Mouse (Mus musculus): ENCODE measurements around the gene Rgl1. TPM values are rescaled to one million over a fixed set of nuclear protein-coding genes. Genes with fewer than 3 reads are reported as not detected.

Gene Rgl1
- total RNA-seq, 2 experiments from 2014 or later, result 54.9 to 59.1 TPM

DNA sequence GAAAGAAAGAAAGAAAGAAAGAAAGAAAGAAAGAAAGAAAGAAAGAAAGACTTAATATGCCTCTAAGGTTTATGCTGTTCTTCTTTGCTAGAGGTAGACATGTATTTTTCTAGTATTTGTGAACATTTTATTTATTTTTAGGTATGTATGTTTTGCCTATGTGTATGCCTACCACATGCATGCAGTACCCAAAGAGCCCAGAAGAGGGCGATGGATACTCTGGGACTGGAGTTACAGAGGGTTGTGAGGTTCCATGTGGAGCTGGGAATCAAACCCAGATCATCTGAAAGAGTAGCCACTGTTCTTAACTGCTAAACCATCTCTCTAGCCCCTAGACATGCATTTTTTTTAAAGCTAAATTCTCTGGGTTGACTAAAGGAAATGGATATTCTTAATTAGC, 147.8 kb downstream of the Rgl1 start:
- no peak for DNase-seq (ENCODE audit: low spot score in 2 of 2)

DNA sequence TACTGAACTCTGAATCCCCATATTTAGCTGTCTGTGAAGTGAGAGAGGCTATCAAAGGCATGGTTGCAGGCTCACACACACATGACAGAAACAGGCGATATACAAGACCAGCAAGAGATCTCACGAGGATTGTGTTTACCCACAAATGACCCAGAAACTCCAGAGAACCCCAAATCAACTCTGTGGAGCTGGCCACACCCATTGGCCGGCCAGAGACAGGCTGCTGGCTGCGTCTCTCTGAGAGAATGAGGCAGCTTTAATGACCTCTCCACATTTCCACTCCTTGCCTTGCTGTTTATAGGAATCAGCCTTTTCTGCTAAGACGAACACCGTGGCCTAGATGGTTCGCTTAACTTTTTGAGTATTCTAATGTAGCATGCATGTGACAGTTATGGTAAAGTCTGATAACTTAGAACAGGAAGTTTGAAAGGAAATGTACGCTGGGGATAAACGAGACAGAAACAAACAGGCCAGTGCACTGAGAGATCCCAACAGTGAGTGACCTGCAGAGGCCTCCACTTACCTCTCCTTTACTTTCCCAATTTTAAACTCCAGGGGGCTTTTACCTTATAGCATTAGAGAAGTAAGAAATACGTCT, 148.3 kb downstream of the Rgl1 start:
- DNase-seq (ENCODE audit: low spot score in 2 of 2), result no peak

DNA sequence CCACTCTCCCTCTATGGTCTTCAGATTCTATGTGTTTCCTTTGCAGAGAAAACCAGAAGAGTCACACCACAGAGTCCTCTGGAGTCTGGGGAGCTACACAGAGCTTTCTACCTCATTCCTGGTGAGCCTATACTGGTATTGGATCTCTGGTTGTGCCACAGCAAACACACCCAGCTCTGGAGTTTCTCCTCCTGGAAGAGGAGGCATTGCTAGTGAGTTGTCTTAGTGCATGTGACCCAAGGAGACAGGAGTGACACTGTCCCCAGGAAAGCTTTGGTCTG, 149.4 kb downstream of the Rgl1 start:
- no peak for DNase-seq (ENCODE audit: low spot score in 2 of 2)

- DNase-seq (ENCODE audit: low spot score in 2 of 2), result no peak
Observed at GRCm38 (mm10) chr1:152615987-152616776, 150.0 kb downstream of the Rgl1 start.

- DNase-seq (ENCODE audit: low spot score in 2 of 2), result no peak
Observed at GRCm38 (mm10) chr1:152614743-152615380, 151.3 kb downstream of the Rgl1 start.

- no peak for DNase-seq (ENCODE audit: low spot score in 2 of 2)
Observed at GRCm38 (mm10) chr1:152613158-152613857, 152.8 kb downstream of the Rgl1 start.

GRCm38 (mm10) chr1:152612535-152613157, 153.5 kb downstream of the Rgl1 start:
- DNase-seq (ENCODE audit: low spot score in 2 of 2), result no peak

DNA sequence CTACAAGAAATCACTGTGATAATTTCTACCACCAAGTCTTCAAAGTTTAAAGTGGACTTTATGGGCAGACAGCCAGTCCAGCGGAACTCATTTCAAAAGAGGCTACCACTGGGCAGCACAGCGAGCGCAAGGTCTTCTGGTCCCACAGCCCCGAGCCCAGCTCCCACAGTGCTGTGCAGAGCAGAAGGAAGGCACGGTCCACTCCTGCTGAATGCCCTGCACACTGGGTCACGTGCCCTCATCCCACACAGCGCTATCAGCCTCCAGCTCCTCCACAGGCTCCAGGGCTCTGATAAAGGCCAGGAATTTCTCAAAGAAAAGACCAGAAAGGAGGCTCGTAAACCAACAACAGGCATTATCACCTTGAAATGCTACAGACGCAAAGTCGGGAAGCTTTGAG, 156.6 kb downstream of the Rgl1 start:
- no peak for DNase-seq (ENCODE audit: low spot score in 2 of 2)

- no peak for DNase-seq (ENCODE audit: low spot score in 2 of 2)
Observed at GRCm38 (mm10) chr1:152609006-152609405, 157.1 kb downstream of the Rgl1 start.

DNA sequence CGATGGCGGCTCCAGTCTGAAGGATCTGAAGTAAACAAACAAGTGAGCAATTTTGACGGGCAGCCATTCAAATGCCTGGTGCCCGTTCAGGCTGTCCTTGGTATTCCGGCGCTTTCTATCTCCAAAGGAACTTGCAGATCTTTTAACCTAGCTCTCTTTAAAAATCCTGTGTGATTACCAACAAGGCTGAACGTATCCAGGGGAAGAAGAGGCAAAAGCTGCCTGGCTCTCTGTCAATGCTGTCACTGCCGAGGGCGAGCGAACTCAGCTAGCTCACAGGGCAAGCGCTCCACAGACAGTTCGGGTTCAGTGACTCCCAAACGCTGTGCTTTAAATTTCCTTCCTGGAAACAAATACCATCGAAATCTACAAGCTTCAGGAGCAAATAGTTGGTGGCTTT, 158.4 kb downstream of the Rgl1 start:
- no peak for DNase-seq (ENCODE audit: low spot score in 2 of 2)

DNA sequence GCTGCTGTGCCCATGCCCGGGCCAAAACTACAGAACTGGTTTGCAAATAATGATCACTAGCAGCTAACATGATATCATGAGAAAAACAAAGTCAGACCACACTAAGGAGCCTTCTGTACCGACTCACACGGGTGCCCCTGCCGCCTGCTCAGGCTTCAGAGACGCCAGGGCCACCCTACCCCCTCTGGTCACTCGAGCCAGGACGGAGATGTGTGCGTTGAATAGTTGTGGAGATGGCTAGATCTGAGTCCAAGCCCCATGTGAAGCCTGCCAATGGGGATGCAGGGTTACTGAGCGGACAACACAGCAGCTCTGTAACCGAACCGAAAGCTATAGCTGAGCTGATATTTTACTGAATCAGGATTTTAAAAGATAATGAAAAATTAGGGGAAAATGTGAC, 159.4 kb downstream of the Rgl1 start:
- DNase-seq (ENCODE audit: low spot score in 2 of 2), result no peak

- no peak for DNase-seq (ENCODE audit: low spot score in 2 of 2)
Observed at GRCm38 (mm10) chr1:152605895-152606625, 160.1 kb downstream of the Rgl1 start.

DNA sequence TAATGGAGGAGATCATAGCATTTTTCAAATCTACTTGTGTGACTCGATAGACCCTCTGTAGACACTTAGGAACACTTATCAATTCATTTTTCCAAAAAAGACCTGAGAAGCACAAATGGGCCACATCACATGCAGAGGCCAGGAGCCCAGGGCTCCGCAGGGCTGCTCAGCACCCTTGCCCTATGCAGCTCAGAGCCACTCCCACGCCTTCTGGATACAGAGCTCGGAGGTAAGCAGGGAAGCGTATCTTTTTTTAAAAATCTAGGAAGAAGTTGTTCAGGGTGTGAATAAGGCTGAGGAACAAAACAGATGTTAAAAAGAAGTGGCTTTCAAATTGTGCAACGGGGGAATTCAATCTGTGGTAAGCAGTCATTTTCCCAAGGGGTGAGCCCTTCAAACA, 162.0 kb downstream of the Rgl1 start:
- no peak for DNase-seq (ENCODE audit: low spot score in 2 of 2)

GRCm38 (mm10) chr1:152603628-152604027, 162.5 kb downstream of the Rgl1 start:
- no peak for DNase-seq (ENCODE audit: low spot score in 2 of 2)

DNA sequence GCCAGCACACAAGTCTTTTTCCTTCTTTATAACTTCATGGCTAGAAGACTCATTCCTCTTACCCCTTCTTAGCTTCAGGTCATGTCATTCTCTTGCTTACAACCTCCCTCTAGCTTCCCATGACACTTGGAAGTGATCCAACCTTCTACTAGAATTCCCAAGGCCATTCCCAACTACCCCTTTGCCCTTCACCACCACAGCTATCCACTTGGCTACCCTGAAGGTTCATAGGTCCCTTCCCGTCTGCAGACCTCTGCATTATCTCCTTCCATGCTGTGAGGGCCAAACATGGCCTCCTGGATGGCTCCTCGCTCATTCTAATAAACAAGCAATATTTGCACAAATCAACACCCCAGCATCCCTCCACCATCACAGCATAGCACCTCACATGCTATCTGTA, 165.7 kb downstream of the Rgl1 start:
- DNase-seq (ENCODE audit: low spot score in 2 of 2), result no peak

DNA sequence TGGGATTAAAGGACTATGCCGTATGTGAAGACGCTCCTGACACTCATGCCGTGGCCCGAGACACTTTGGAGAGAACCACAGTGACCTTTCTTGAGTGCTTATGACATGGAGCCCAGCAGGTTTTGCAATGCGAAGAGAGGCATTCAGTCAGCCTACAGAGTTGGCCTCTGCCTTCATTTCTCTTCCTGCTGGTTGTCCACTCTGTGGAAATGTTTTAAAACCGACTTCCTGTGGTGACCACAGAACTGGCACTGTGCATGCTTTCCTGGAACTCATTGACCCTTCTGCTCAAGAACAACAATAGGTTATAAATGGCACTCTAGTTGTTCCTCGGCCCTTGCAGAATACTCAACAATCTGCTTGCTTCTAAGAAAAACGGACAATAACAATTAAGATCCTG, 166.8 kb downstream of the Rgl1 start:
- DNase-seq (ENCODE audit: low spot score in 2 of 2), result no peak

DNA sequence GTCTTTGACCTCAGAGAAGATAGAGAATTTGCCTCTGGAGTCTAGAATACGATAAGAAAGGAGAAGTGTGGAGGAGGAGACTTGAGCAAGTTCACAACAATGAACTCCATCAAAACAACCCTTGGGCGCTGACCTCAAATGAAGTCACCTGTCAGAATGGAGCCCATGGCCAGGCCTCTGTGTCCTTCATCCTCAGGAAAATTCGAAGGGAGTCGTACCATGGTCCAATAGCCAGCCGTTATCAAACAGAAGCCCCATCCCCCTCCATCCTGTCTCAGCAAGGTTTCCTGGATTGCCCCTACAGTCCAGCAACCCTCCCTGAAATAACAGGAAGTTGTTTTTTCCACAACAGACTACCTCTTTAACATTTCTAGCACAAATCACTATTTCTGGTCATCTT, 171.5 kb downstream of the Rgl1 start:
- no peak for DNase-seq (ENCODE audit: low spot score in 2 of 2)

GRCm38 (mm10) chr1:152593831-152594549, 172.2 kb downstream of the Rgl1 start:
- DNase-seq (ENCODE audit: low spot score in 2 of 2), result no peak

DNA sequence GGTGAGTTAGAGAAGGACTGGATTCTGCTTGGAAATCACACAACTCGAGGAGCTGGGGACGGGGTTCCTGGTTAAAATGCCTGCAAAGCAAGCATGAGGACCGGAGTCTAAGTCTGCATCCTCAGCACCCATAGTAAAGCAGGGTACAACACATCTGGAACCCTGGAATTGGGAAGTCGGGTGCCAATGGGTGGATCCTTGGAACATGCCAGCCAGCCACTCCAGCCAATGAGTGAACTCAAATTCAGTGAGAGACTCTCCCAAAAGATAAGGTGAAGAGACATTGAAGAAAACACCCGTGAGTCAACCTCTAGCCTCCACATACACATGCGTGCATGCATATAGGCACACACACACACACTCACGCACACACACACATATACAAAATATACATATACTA, 172.8 kb downstream of the Rgl1 start:
- DNase-seq (ENCODE audit: low spot score in 2 of 2), result no peak

- DNase-seq (ENCODE audit: low spot score in 2 of 2), result no peak
Observed at GRCm38 (mm10) chr1:152592609-152593008, 173.5 kb downstream of the Rgl1 start.

All from gastrocnemius, postnatal 4 days (tissue).